Mouse (Mus musculus) hindbrain, embryonic 13.5 days (tissue): Measurements from ENCODE around the gene Rab20. TPM values are rescaled to one million over a fixed set of nuclear protein-coding genes. Genes with fewer than 3 reads are reported as not detected.
A peak's percentile ranks its signal among the peaks of the same experiment; 100 is the strongest.
"Not testable (repeated sequence)": the region's sequence is repeated elsewhere in the genome, so short reads cannot be mapped to it uniquely, and the experiment has no call there.

Source experiments
- ATAC-seq: fragments of 200-750 bp; cut with Nextera tagmentation; 2 replicates; pipeline ENCODE4 v1.8.0; 2017; ENCODE audit warnings: moderate TSS enrichment; ENCODE audit not compliant: low FRiP score
- H3K27ac ChIP-seq: fragments of 300-500 bp; sonication (generic); 2 replicates; pipeline ENCODE4 v1.5.1; 2015; ENCODE audit warnings: inconsistent platforms, mild to moderate bottlenecking, moderate library complexity
- H3K27me3 ChIP-seq: fragments of 300-500 bp; sonication (generic); 2 replicates; pipeline ENCODE4 v1.6.1; 2015; ENCODE audit warnings: mild to moderate bottlenecking, inconsistent platforms
- H3K36me3 ChIP-seq: fragments of 300-500 bp; sonication (generic); 2 replicates; pipeline ENCODE4 v1.6.1; 2015; ENCODE audit warnings: mild to moderate bottlenecking, inconsistent platforms
- H3K4me1 ChIP-seq: fragments of 300-500 bp; sonication (generic); replicated peaks from 2 replicates; pipeline ENCODE4 v1.6.1; 2015; ENCODE audit warnings: inconsistent platforms
- H3K4me2 ChIP-seq: fragments of 300-500 bp; sonication (generic); 2 replicates; pipeline ENCODE4 v1.6.1; 2015; ENCODE audit warnings: inconsistent platforms, mild to moderate bottlenecking, moderate library complexity
- H3K4me3 ChIP-seq: fragments of 300-500 bp; sonication (generic); 2 replicates; pipeline ENCODE4 v1.5.1; 2015; ENCODE audit warnings: mild to moderate bottlenecking, inconsistent platforms
- H3K9ac ChIP-seq: fragments of 300-500 bp; sonication (generic); 2 replicates; pipeline ENCODE4 v1.6.1; 2015; ENCODE audit warnings: mild to moderate bottlenecking, inconsistent platforms
- H3K9me3 ChIP-seq: fragments of 300-500 bp; sonication (generic); 2 replicates; pipeline ENCODE4 v1.6.1; 2016; ENCODE audit warnings: inconsistent platforms
- WGBS: fragments of 180-500 bp; shearing (Covaris S2); methylation state at CpG from one replicate; pipeline ENCODE4 v1.1.7; 2015; 5-methylcytosine and 5-hydroxymethylcytosine counted together
- polyA plus RNA-seq: library from polyadenylated mRNA; unstranded; fragments of >200 nt; fragmentation: Nextera tagmentation; extraction: Ambion mirVana; gene quantifications from 2 replicates; pipeline ENCODE4 v1.2.1, GENCODE M21; 2015

Gene Rab20
- polyA plus RNA-seq, 1 experiment from 2014 or later: 1.8 TPM

GRCm38 (mm10) chr8:11477178-11477553 lies 1.3 kb downstream of the Rab20 start:
- H3K9ac ChIP-seq: peak overlapping the region; percentile 31; the same call in 1 of the 2 replicates
- peak overlapping the region; percentile 74 for H3K4me2 ChIP-seq
- no peak for ATAC-seq
- no peaks in the 10 kb centered on the region for H3K36me3 ChIP-seq
- H3K4me1 ChIP-seq: peaks cover 31% of the 10 kb centered on the region
- peaks cover 96% of the 10 kb centered on the region for H3K27me3 ChIP-seq
- H3K27ac ChIP-seq: no peak overlapping the region
- 4% methylated on average over 9 of the region's 9 CpGs for WGBS
- H3K9me3 ChIP-seq: no peaks in the 10 kb centered on the region
- H3K4me3 ChIP-seq: peak overlapping the region; percentile 49

- peak overlapping the region; percentile 49 for H3K4me3 ChIP-seq
- no peak for ATAC-seq
- H3K27me3 ChIP-seq: peaks cover 95% of the 10 kb centered on the region
- no peaks in the 10 kb centered on the region for H3K9me3 ChIP-seq
- peak overlapping the region; percentile 74 for H3K4me2 ChIP-seq
- no peak overlapping the region for H3K27ac ChIP-seq
- WGBS: 9% methylated on average over 24 of the region's 24 CpGs
- no peaks in the 10 kb centered on the region for H3K36me3 ChIP-seq
- H3K9ac ChIP-seq: peak overlapping the region; percentile 31; the same call in 1 of the 2 replicates
- H3K4me1 ChIP-seq: peaks cover 31% of the 10 kb centered on the region
Measured at GRCm38 (mm10) chr8:11476338-11477177, 2.0 kb downstream of the Rab20 start.

GRCm38 (mm10) chr8:11475876-11476275 lies 2.6 kb downstream of the Rab20 start:
- Histone ChIP-seq H3K4me3 (no peak overlapping the region), H3K4me2 (no peak overlapping the region), H3K27me3 (peaks cover 90% of the 10 kb centered on the region), H3K9me3 (no peaks in the 10 kb centered on the region), H3K9ac (no peak overlapping the region), H3K36me3 (no peaks in the 10 kb centered on the region), H3K4me1 (peaks cover 31% of the 10 kb centered on the region), H3K27ac (no peak overlapping the region)
- no peak for ATAC-seq
- 11% methylated on average over 2 of the region's 2 CpGs for WGBS

GRCm38 (mm10) chr8:11475397-11475796 lies 3.1 kb downstream of the Rab20 start:
- H3K4me1 ChIP-seq: peaks cover 31% of the 10 kb centered on the region
- ATAC-seq: no peak
- H3K36me3 ChIP-seq: no peaks in the 10 kb centered on the region
- 7% methylated on average over 10 of the region's 10 CpGs for WGBS
- no peak overlapping the region for H3K27ac ChIP-seq
- no peak overlapping the region for H3K9ac ChIP-seq
- peaks cover 90% of the 10 kb centered on the region for H3K27me3 ChIP-seq
- no peak overlapping the region for H3K4me2 ChIP-seq
- H3K9me3 ChIP-seq: no peaks in the 10 kb centered on the region
- H3K4me3 ChIP-seq: no peak overlapping the region

GRCm38 (mm10) chr8:11473072-11473471 lies 5.4 kb downstream of the Rab20 start:
- H3K27me3 ChIP-seq: peaks cover 66% of the 10 kb centered on the region
- no peak overlapping the region for H3K4me2 ChIP-seq
- no peak for ATAC-seq
- no peaks in the 10 kb centered on the region for H3K9me3 ChIP-seq
- H3K27ac ChIP-seq: no peak overlapping the region
- 45% methylated on average over 4 of the region's 4 CpGs for WGBS
- peaks cover 23% of the 10 kb centered on the region for H3K4me1 ChIP-seq
- no peaks in the 10 kb centered on the region for H3K36me3 ChIP-seq
- no peak overlapping the region for H3K4me3 ChIP-seq
- no peak overlapping the region for H3K9ac ChIP-seq

GRCm38 (mm10) chr8:11471309-11471708 lies 7.2 kb downstream of the Rab20 start:
- Histone ChIP-seq H3K9me3 (peaks cover 3% of the 10 kb centered on the region; the same call in 1 of the 2 replicates), H3K4me3 (no peak overlapping the region)

GRCm38 (mm10) chr8:11470694-11471093 lies 7.8 kb downstream of the Rab20 start:
- no peak overlapping the region for H3K4me2 ChIP-seq
- H3K36me3 ChIP-seq: no peaks in the 10 kb centered on the region
- H3K27ac ChIP-seq: no peak overlapping the region
- peaks cover 5% of the 10 kb centered on the region for H3K4me1 ChIP-seq
- no peak for ATAC-seq
- 82% methylated on average over 7 of the region's 7 CpGs for WGBS
- H3K9me3 ChIP-seq: peaks cover 3% of the 10 kb centered on the region; the same call in 1 of the 2 replicates
- no peak overlapping the region for H3K9ac ChIP-seq
- H3K27me3 ChIP-seq: peaks cover 43% of the 10 kb centered on the region
- no peak overlapping the region for H3K4me3 ChIP-seq

More at GRCm38 (mm10) chr8:11471309-11471708, 7.2 kb downstream of the Rab20 start:
- peaks cover 49% of the 10 kb centered on the region for H3K27me3 ChIP-seq
- peaks cover 5% of the 10 kb centered on the region for H3K4me1 ChIP-seq
- WGBS: 47% methylated on average over 8 of the region's 8 CpGs
- no peak overlapping the region for H3K9ac ChIP-seq
- H3K27ac ChIP-seq: no peak overlapping the region
- ATAC-seq: no peak
- no peak overlapping the region for H3K4me2 ChIP-seq
- no peaks in the 10 kb centered on the region for H3K36me3 ChIP-seq

GRCm38 (mm10) chr8:11469095-11469494 lies 9.4 kb downstream of the Rab20 start:
- no peaks in the 10 kb centered on the region for H3K36me3 ChIP-seq
- H3K4me1 ChIP-seq: peaks cover 5% of the 10 kb centered on the region
- peaks cover 27% of the 10 kb centered on the region for H3K27me3 ChIP-seq
- H3K9ac ChIP-seq: no peak overlapping the region
- WGBS: 7% methylated on average over 3 of the region's 3 CpGs
- no peak overlapping the region for H3K4me3 ChIP-seq
- H3K4me2 ChIP-seq: no peak overlapping the region
- ATAC-seq: no peak
- peaks cover 3% of the 10 kb centered on the region; the same call in 1 of the 2 replicates for H3K9me3 ChIP-seq
- no peak overlapping the region for H3K27ac ChIP-seq

- not testable (repeated sequence) for H3K9ac ChIP-seq, H3K4me1 ChIP-seq, H3K4me3 ChIP-seq, H3K36me3 ChIP-seq, H3K27me3 ChIP-seq, H3K27ac ChIP-seq, H3K9me3 ChIP-seq, H3K4me2 ChIP-seq, ATAC-seq
- 80% methylated on average over 5 of the region's 5 CpGs for WGBS
Measured at GRCm38 (mm10) chr8:11466528-11466927, 12.0 kb downstream of the Rab20 start.

GRCm38 (mm10) chr8:11465619-11466018 lies 12.9 kb downstream of the Rab20 start:
- no peak overlapping the region for H3K4me3 ChIP-seq
- WGBS: 92% methylated on average over 4 of the region's 4 CpGs
- H3K9ac ChIP-seq: no peak overlapping the region
- no peak for ATAC-seq
- no peak overlapping the region for H3K4me2 ChIP-seq
- H3K9me3 ChIP-seq: peaks cover 3% of the 10 kb centered on the region; the same call in 1 of the 2 replicates
- no peaks in the 10 kb centered on the region for H3K36me3 ChIP-seq
- no peak overlapping the region for H3K27ac ChIP-seq
- 0 out of 2 replicates have a peak, but pooled peaks cover 2% of the 10 kb centered on the region for H3K27me3 ChIP-seq
- no peaks in the 10 kb centered on the region; the same call in 1 of the 2 replicates for H3K4me1 ChIP-seq

- Histone ChIP-seq H3K4me1 (no peaks in the 10 kb centered on the region; the same call in 1 of the 2 replicates), H3K4me3 (no peak overlapping the region), H3K27me3 (no peaks in the 10 kb centered on the region), H3K36me3 (no peaks in the 10 kb centered on the region), H3K9me3 (peaks cover 3% of the 10 kb centered on the region; the same call in 1 of the 2 replicates), H3K9ac (no peak overlapping the region), H3K4me2 (no peak overlapping the region), H3K27ac (no peak overlapping the region)
- 85% methylated on average over 3 of the region's 3 CpGs for WGBS
- no peak for ATAC-seq
Measured at GRCm38 (mm10) chr8:11464707-11464964, 13.9 kb downstream of the Rab20 start.

GRCm38 (mm10) chr8:11463889-11464706 lies 14.4 kb downstream of the Rab20 start:
- H3K4me3 ChIP-seq: no peak overlapping the region
- peaks cover 3% of the 10 kb centered on the region; the same call in 1 of the 2 replicates for H3K9me3 ChIP-seq
- H3K9ac ChIP-seq: no peak overlapping the region
- H3K27me3 ChIP-seq: no peaks in the 10 kb centered on the region
- no peaks in the 10 kb centered on the region for H3K36me3 ChIP-seq
- no peak overlapping the region for H3K27ac ChIP-seq
- ATAC-seq: no peak
- H3K4me1 ChIP-seq: no peaks in the 10 kb centered on the region; the same call in 1 of the 2 replicates
- no peak overlapping the region for H3K4me2 ChIP-seq
- WGBS: 81% methylated on average over 12 of the region's 12 CpGs
